Mouse (Mus musculus): ENCODE results near the gene Pax5. TPM values are rescaled to one million over a fixed set of nuclear protein-coding genes. Genes with fewer than 3 reads are reported as not detected.

The Pax5 gene
- polyA plus RNA-seq, 1 experiment from 2014 or later = 0.56 TPM

GRCm38 (mm10) chr4:44672216-44672937 lies 37.9 kb downstream of the Pax5 start:
- Histone ChIP-seq H3K36me3 (replicated peaks) (no peaks in the 10 kb centered on the region), H3K27me3 (replicated peaks; ENCODE audit: low read depth, poor library complexity, severe bottlenecking) (peaks cover 61% of the 10 kb centered on the region)

GRCm38 (mm10) chr4:44671486-44671885 lies 38.8 kb downstream of the Pax5 start:
- WGBS = 86% methylated on average over 3 of the region's 3 CpGs
- no peak for DNase-seq (ENCODE audit: low spot score)
- Histone ChIP-seq H3K4me3 (no peak overlapping the region), H3K27ac (replicated peaks) (no peak overlapping the region), H3K9me3 (peaks cover 3% of the 10 kb centered on the region; the same call in 1 of the 2 replicates), H3K36me3 (replicated peaks) (no peaks in the 10 kb centered on the region), H3K27me3 (replicated peaks; ENCODE audit: low read depth, poor library complexity, severe bottlenecking) (peaks cover 61% of the 10 kb centered on the region), H3K4me1 (peaks cover 17% of the 10 kb centered on the region)

More at GRCm38 (mm10) chr4:44672216-44672937, 37.9 kb downstream of the Pax5 start:
- Histone ChIP-seq H3K4me1 (peaks cover 17% of the 10 kb centered on the region), H3K4me3 (no peak overlapping the region), H3K9me3 (peaks cover 3% of the 10 kb centered on the region; the same call in 1 of the 2 replicates), H3K27ac (replicated peaks) (no peak overlapping the region)
- DNase-seq (ENCODE audit: low spot score) = no peak
- 59% methylated on average over 10 of the region's 10 CpGs for WGBS

- WGBS = 79% methylated on average over 2 of the region's 2 CpGs
- no peak for DNase-seq (ENCODE audit: low spot score)
- no peak overlapping the region for H3K4me3 ChIP-seq
- peaks cover 62% of the 10 kb centered on the region for H3K27me3 ChIP-seq (replicated peaks; ENCODE audit: low read depth, poor library complexity, severe bottlenecking)
- no peak overlapping the region for H3K27ac ChIP-seq (replicated peaks)
- H3K9me3 ChIP-seq = peaks cover 3% of the 10 kb centered on the region; the same call in 1 of the 2 replicates
- H3K4me1 ChIP-seq = peaks cover 17% of the 10 kb centered on the region
- no peaks in the 10 kb centered on the region for H3K36me3 ChIP-seq (replicated peaks)
Measured at GRCm38 (mm10) chr4:44671035-44671434, 39.3 kb downstream of the Pax5 start.

GRCm38 (mm10) chr4:44670380-44670779 lies 39.9 kb downstream of the Pax5 start:
- peaks cover 3% of the 10 kb centered on the region; the same call in 1 of the 2 replicates for H3K9me3 ChIP-seq
- peaks cover 17% of the 10 kb centered on the region for H3K4me1 ChIP-seq
- no peaks in the 10 kb centered on the region for H3K36me3 ChIP-seq (replicated peaks)
- no peak for DNase-seq (ENCODE audit: low spot score)
- WGBS = 75% methylated on average over 4 of the region's 4 CpGs
- H3K27me3 ChIP-seq (replicated peaks; ENCODE audit: low read depth, poor library complexity, severe bottlenecking) = peaks cover 69% of the 10 kb centered on the region
- H3K27ac ChIP-seq (replicated peaks) = no peak overlapping the region
- H3K4me3 ChIP-seq = no peak overlapping the region

GRCm38 (mm10) chr4:44669485-44670181 lies 40.7 kb downstream of the Pax5 start:
- Histone ChIP-seq H3K9me3 (peaks cover 3% of the 10 kb centered on the region; the same call in 1 of the 2 replicates), H3K4me3 (no peak overlapping the region), H3K27me3 (replicated peaks; ENCODE audit: low read depth, poor library complexity, severe bottlenecking) (peaks cover 73% of the 10 kb centered on the region), H3K27ac (replicated peaks) (no peak overlapping the region), H3K36me3 (replicated peaks) (no peaks in the 10 kb centered on the region), H3K4me1 (peaks cover 20% of the 10 kb centered on the region)
- whole genome bisulfite sequencing = 86% methylated on average over 7 of the region's 7 CpGs
- peak; percentile 48 for DNase-seq (ENCODE audit: low spot score)

- H3K27ac ChIP-seq (replicated peaks) = no peak overlapping the region
- peaks cover 73% of the 10 kb centered on the region for H3K27me3 ChIP-seq (replicated peaks; ENCODE audit: low read depth, poor library complexity, severe bottlenecking)
- H3K36me3 ChIP-seq (replicated peaks) = no peaks in the 10 kb centered on the region
- peaks cover 23% of the 10 kb centered on the region for H3K4me1 ChIP-seq
- no peak overlapping the region for H3K4me3 ChIP-seq
- peaks cover 3% of the 10 kb centered on the region; the same call in 1 of the 2 replicates for H3K9me3 ChIP-seq
- DNase-seq (ENCODE audit: low spot score) = no peak
- 72% methylated on average over 6 of the region's 6 CpGs for WGBS
Measured at GRCm38 (mm10) chr4:44668574-44668973, 41.7 kb downstream of the Pax5 start.

GRCm38 (mm10) chr4:44668172-44668571 lies 42.1 kb downstream of the Pax5 start:
- WGBS = 65% methylated on average over 3 of the region's 3 CpGs
- H3K36me3 ChIP-seq (replicated peaks) = no peaks in the 10 kb centered on the region
- H3K27ac ChIP-seq (replicated peaks) = no peak overlapping the region
- H3K4me1 ChIP-seq = peaks cover 27% of the 10 kb centered on the region
- H3K27me3 ChIP-seq (replicated peaks; ENCODE audit: low read depth, poor library complexity, severe bottlenecking) = peaks cover 75% of the 10 kb centered on the region
- peaks cover 3% of the 10 kb centered on the region; the same call in 1 of the 2 replicates for H3K9me3 ChIP-seq
- no peak overlapping the region for H3K4me3 ChIP-seq
- DNase-seq (ENCODE audit: low spot score) = no peak

- H3K4me1 ChIP-seq = peaks cover 20% of the 10 kb centered on the region
- DNase-seq (ENCODE audit: low spot score) = no peak
- H3K27ac ChIP-seq (replicated peaks) = no peak overlapping the region
- peaks cover 75% of the 10 kb centered on the region for H3K27me3 ChIP-seq (replicated peaks; ENCODE audit: low read depth, poor library complexity, severe bottlenecking)
- no peak overlapping the region for H3K4me3 ChIP-seq
- 74% methylated on average over 6 of the region's 6 CpGs for WGBS
- H3K36me3 ChIP-seq (replicated peaks) = no peaks in the 10 kb centered on the region
- peaks cover 3% of the 10 kb centered on the region; the same call in 1 of the 2 replicates for H3K9me3 ChIP-seq
Measured at GRCm38 (mm10) chr4:44667369-44667768, 42.9 kb downstream of the Pax5 start.

GRCm38 (mm10) chr4:44664767-44665056 lies 45.6 kb downstream of the Pax5 start:
- Histone ChIP-seq H3K9me3 (peaks cover 3% of the 10 kb centered on the region; the same call in 1 of the 2 replicates), H3K4me3 (peak overlapping the region; percentile 63), H3K27me3 (replicated peaks; ENCODE audit: low read depth, poor library complexity, severe bottlenecking) (peaks cover 86% of the 10 kb centered on the region), H3K36me3 (replicated peaks) (no peaks in the 10 kb centered on the region), H3K27ac (replicated peaks) (peak overlapping the region; percentile 52; the same call in 1 of the 2 replicates), H3K4me1 (peaks cover 18% of the 10 kb centered on the region)
- WGBS = 18% methylated on average over 6 of the region's 6 CpGs
- DNase-seq (ENCODE audit: low spot score) = no peak

- Histone ChIP-seq H3K36me3 (replicated peaks) (no peaks in the 10 kb centered on the region), H3K27me3 (replicated peaks; ENCODE audit: low read depth, poor library complexity, severe bottlenecking) (peaks cover 86% of the 10 kb centered on the region), H3K4me1 (peaks cover 18% of the 10 kb centered on the region), H3K9me3 (no peaks in the 10 kb centered on the region), H3K27ac (replicated peaks) (peak overlapping the region; percentile 52; the same call in 1 of the 2 replicates), H3K4me3 (peak overlapping the region; percentile 63)
- under 1% methylated on average over 81 of the region's 81 CpGs for WGBS
- peak; percentile 75 for DNase-seq (ENCODE audit: low spot score)
Measured at GRCm38 (mm10) chr4:44664004-44664766, 46.1 kb downstream of the Pax5 start.

- H3K9me3 ChIP-seq = no peaks in the 10 kb centered on the region
- WGBS = 13% methylated on average over 10 of the region's 10 CpGs
- H3K36me3 ChIP-seq (replicated peaks) = no peaks in the 10 kb centered on the region
- H3K27ac ChIP-seq (replicated peaks) = no peak overlapping the region
- H3K4me1 ChIP-seq = peaks cover 18% of the 10 kb centered on the region
- DNase-seq (ENCODE audit: low spot score) = no peak
- peak overlapping the region; percentile 63 for H3K4me3 ChIP-seq
- peaks cover 85% of the 10 kb centered on the region for H3K27me3 ChIP-seq (replicated peaks; ENCODE audit: low read depth, poor library complexity, severe bottlenecking)
Measured at GRCm38 (mm10) chr4:44663489-44663888, 46.8 kb downstream of the Pax5 start.

- Histone ChIP-seq H3K27ac (replicated peaks) (no peak overlapping the region), H3K9me3 (no peaks in the 10 kb centered on the region), H3K4me1 (peaks cover 11% of the 10 kb centered on the region), H3K27me3 (replicated peaks; ENCODE audit: low read depth, poor library complexity, severe bottlenecking) (peaks cover 13% of the 10 kb centered on the region; the same call in 1 of the 2 replicates), H3K36me3 (replicated peaks) (no peaks in the 10 kb centered on the region), H3K4me3 (no peak overlapping the region)
- 85% methylated on average over 4 of the region's 4 CpGs for WGBS
- no peak for DNase-seq (ENCODE audit: low spot score)
Measured at GRCm38 (mm10) chr4:44645181-44645580, 65.1 kb downstream of the Pax5 start.

Data from embryonic facial prominence, embryonic 10.5 days (tissue).